Mouse (Mus musculus) adrenal gland, adult 18-20 months (tissue): Measurements from ENCODE around the gene Syn3. TPM values are rescaled to one million over a fixed set of nuclear protein-coding genes. Genes with fewer than 3 reads are reported as not detected.
"Not testable (repeated sequence)": the region's sequence is repeated elsewhere in the genome, so short reads cannot be mapped to it uniquely, and the experiment has no call there.

Source experiments
- DNase-seq, 2 experiments: peaks; one replicate each; pipeline ENCODE4 v3.0.0; 2021 to 2022; ENCODE audit warnings: low spot score in 2 of 2
- total RNA-seq, 2 experiments: library from RNA; stranded (reverse); gene quantifications; 1 replicate in 1 of 2; 2 replicates in 1 of 2; pipeline ENCODE4 v1.2.3; 2021

Gene Syn3
- total RNA-seq, 2 experiments from 2014 or later = 1.6 to 1.9 TPM

DNA sequence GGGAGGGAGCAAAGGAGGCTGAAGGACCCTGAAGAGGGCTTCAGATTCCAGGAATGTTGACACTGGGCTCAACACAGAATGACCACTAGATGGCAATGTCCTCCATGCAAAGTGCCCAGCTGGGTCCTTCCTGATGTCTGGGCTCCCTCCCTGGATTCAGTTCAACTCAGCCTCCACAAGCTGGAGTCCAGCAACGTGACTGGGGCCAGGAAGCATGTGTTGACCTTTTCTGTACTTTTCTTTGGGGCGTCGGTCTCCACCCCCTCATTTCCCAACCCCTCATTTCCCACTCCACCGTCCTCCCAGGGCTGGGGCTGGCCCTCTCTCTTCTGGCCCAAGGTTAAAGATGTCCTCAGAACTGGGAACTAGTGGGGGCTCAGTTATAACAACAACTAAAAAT, 433.8 kb downstream of the Syn3 start:
- peak; percentile 53 to 61 for DNase-seq

DNA sequence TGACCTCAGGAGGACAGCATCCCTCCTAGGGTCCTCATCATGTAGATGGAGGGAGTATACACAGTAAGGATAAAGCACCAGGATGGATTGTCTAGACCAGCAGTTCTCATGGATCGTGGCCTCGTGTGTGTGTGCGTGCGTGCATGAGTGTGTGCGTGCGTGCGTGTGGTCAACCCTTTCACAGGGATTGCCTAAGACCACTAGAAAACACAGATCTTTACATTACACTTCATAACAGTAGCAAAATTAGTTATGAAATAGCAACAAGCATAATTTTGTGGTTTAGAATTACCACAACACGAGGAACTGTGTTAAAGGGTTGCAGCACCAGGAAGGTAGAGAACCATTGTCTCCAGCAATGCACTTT, 435.7 kb downstream of the Syn3 start:
- no peak for DNase-seq

DNA sequence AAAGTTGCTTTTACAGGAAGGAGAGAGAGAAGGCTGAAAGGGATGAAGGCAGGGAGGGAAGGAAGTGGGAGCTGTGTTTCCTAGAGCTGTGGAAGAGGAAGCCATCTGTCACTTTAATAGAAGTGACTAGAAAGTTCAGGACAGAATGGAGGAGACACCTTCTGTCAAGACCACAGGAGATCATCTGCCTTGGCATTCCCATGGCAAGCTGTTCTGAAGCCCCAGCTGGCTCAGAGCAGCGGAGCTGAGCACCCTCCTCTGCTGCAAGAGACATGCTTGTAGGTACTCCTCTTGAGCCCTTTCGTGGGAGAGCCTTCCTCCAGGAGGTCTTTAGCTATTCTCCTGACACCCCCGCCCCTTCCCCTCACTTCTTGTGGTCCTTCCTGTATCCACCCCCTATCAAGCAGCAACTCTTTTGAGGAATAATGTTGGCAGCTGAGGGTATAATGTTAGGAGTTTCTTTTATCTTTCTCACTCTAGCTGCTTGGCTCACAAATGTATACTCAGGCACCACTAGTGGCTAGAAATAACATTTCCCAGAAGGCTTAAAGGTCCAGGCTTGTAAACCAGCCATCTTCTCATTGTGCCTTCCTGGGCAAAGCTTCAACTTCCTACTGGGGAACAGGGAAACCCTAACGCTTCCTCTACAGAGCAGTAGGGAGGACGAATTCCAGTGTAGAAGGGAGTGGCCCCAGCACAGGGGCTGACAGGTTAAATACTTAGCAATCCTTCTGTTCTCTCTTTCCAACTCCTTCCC, 436.3 kb downstream of the Syn3 start:
- DNase-seq = no peak

DNA sequence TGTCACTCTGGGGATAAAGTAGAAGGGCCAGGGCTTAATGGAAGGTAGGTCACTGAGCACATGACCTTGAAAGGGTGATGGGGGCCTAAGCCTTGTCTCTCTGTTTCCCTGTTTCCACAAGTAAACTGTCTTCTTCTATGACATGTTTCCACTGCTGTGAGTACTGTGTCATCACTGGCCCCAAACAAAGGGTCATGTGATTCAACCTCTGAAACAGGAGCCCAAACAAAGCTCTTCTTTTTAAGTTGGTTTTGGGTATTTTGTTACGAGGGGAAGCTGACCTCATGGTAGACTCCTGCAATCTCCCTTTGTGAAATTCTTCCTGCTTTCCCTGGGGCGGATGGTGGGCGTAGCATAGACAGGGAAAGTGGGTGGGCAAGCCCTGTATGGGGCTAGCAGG, 438.4 kb downstream of the Syn3 start:
- no peak for DNase-seq

DNA sequence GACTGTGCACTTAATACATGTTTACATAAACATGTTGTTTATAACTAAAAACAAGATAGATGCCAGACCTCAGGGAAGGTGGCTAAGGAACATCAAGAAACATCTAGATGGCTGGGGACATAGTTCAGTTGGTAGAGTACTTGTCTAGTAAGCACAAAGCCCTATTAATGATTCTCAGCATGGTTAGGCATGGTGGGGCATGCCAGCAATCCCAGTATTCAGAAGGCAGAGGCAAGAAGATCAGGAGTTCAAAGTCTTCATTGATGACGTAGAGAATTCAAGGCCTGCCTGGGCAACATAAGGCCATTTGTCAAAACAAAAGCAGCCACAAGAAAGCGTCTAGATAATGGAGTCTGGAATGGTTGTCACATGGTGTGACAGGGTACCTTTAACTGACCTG, 441.0 kb downstream of the Syn3 start:
- no peak for DNase-seq

DNA sequence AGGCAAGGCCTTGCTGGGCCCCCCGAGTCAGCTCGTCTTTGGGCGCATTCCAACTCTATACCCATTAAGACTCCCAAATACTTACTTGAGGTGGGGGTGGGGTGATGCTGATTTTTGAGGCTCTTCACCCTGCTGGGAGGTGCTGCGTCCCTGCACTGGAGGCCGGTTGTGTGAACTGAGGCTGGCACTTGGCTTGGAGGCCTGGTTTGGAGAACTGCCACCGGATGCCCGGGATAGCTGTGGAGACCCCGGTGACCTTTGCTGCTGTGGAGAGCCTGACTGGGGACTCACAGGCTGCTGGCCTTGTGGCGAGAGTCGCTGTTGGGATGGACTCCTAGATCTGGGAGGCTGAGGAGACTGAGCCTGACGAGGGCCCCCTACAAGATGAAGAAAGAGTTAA, 441.4 kb downstream of the Syn3 start:
- no peak for DNase-seq

DNA sequence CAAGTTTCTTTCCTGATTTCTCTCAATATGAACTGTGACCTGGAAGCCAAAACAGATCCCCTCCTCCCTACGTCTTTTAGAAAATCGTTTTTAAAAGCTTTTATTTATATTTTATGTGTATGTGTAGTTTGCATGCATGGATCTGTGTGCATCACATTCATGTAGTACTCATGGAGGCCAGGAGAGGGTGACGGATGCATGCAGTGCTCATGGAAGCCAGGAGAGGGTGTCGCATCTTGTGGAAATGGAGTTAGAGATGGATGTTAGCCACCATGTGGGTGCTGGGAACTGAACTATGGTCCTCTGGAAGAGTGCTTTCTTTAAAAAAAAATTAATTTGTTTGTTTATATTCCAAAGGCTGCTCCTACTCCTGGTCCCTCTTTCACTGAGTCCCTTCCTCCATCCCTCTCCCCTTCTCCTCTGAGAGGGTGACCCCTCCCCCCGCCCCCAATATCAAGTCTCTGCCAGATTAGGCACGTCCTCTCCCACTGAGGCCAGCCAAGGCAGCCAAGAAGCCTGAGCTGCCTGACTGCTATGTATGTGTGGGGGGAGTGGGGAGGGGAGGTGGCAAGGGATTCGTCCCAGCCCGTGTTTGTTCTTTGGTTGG, 442.3 kb downstream of the Syn3 start:
- no peak for DNase-seq

DNA sequence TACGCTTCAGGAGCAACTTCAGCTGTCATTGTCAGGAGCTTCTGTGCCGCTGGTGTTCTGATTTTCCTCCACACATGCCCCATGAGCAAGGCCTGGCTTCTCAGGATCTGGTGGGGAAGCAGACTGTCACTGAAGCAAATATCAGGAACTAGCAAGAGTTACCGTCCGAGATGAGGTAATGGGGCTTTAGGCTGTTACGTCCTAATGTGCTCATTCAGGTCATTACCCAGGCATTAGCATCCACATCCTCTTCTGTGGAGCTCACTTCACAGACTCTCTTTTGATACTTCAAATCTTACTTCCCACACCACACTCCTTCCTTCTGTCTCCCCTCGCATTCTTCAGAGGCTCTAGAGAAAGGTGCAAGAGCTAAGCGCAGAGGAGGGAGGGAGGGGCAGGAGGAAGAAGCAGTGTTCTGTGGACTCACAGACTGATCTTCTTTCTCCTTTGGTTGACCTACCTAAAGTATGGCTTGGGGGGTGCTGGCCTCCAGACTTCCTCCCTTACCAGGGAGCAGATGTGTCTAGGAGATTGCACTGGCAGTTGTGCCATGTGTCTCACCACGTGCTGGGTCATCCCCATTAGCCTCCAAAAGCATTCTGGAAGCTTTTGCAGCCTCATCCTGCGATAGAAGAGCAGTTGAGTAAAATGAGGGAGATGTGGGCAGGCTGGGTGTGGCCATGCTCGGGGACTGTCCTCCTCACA, 445.7 kb downstream of the Syn3 start:
- no peak for DNase-seq

DNA sequence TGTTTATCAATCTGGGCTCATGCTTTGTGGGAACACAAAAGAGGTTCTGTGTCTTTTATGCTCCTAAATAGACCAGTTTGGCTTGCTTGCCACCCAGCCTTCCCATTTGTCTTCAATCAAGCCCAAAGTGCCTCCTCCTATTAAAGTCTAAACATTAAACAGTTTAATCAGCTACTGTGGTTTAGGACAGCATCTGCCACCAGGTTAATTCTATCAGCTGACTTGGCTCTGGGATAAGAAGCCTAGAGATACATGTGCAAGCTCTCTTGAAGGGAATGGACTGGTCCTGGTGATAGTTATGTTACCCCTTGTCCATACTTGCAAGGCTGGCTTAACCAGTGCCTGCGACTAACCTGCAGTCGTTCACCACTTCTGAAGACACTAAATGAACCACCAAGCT, 448.2 kb downstream of the Syn3 start:
- DNase-seq = no peak

DNA sequence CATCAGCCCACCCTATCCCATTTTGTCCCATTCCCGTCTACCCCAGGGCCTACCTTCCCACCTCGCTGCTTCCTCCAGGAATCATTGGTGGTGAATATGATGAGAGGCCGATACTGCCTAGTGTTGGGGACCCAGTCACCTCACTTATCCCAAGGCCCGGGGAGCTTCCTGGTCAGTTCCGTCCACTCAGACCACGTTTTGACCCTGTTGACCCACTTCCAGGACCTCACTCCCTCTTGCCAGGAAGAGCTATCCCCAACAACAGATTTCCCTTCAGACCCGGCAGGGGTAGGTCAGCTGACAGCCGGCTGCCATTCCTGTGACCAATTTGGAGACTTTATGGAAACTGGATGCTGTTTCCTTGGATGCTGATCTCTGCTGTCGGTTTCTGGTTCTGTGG, 450.9 kb downstream of the Syn3 start:
- no peak for DNase-seq

DNA sequence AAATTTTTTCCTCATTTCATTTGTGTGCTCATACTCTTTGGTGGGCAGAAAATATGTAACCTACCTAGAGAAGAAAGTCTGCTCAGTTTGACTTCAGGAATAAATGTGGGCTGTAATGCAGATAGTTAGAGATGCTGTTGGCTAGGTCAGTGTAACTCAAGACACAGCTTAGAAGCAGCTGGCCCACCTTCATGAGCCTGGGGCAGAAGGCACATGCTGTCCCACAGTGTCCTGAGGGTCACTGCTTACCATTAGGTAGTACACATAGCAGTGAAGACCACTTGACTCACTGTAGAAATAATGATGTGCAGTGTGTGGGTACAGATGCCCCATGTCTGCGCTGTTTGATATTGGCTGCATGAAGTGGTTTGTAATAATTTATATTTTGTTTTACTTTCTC, 452.3 kb downstream of the Syn3 start:
- DNase-seq = no peak

DNA sequence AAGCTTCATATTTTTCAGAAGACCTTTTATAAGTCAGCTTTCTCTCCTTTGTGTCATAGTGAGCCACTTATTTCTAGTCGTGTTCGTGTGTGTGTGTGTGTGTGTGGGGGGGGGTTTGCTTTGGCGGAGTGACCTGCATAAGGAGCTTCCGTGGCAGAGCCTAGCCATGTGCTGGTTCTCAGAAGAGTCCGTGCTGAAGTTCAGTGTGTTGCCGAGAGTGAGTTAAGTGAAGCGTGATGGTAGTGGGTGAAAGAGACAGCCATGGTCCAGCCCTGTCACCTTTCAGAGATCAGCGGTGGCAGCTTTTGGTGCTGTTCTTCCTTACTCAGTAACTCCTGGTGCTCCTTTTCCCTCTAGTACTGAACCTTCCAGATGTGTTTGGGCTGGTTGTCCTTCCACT, 454.6 kb downstream of the Syn3 start:
- DNase-seq = no peak

DNA sequence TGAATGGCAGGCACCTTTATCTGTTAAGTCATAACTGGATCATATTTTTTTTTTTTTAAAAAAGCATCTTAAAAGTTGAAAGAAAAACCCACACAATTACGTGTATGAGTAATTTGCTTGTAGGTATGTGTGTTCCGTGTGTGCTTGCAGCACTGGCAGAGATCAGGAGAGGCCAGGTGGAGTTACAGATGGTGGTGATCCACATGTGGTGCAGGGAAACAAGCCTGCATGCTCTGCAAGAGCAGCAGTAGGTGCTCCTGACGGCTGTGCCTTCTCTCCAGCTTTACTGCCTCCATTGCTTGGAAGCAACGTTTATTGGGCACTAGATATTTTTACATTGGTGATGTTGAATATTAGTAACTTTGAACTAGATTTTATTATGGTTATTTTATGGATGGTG, 455.0 kb downstream of the Syn3 start:
- DNase-seq = no peak

DNA sequence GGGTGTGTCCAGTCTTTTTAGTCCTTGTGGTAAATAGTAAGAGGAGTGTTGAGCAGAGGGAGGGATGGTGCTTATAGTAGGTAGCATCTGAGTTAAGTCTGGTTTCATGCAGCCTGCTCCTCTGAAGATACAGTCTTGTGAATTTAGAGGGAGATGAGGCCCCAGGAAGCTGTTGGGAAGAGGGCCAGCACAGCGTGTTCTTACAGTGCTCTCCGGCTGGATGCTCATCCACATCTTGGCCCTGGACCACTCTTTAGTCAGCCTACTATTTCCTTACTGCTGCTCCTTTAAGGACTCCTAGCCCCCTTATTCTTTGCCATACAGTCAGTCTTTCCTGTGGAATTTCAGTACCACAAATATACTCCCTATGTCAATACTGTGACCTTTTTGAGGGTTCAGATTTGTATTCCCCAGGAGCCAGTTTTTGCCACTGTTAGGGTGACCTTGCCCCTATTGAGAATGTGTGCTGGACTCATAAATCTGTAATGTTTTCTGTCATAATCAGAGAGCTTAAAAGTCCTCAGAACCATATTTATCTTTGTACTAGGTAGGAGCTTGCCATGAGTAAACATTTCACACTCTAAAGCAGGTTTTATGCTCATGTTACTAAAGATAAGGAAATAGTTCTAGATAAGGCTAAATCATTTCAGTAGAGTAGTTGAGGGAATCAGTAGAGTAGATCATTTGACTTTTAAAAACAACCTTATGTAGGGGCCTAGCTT, 464.5 kb downstream of the Syn3 start:
- no peak for DNase-seq

DNA sequence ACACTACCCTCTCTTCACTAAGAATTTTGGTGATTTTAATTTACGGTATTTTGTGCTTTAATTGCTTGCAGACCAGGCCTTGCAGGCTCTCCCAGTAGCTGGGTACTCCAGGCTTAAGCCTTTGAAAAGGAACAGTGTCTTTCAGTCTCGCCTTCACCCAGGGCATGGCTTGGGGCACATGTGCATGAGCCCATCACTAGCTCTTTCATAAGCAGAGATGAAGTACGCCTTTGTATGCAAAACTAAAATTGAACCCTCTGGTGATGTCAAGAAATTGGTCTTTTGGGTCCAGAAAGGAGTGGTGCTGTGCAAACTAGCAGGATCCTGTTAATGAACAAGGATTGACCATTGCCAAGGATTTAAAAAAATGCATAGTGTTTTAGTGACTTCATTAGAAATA, 466.2 kb downstream of the Syn3 start:
- DNase-seq = no peak

DNA sequence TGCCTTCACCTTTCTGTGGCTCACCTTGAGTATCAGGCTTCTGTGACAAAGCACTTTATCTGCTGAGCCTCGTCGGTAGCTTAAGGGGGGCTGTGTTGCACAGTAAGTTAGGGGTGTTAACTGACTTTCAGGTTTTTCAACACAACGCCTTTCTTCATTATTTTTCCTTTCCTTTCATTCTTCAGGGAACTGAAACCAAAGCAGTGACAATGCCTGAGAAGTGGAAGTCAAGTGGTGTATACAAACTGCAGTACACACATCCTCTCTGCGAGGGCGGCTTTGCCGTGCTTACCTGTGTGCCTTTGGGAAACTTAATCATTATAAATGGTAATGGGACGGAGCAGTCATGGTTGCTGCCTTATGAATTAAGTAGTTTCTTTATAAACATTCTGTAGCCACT, 468.0 kb downstream of the Syn3 start:
- no peak for DNase-seq

DNA sequence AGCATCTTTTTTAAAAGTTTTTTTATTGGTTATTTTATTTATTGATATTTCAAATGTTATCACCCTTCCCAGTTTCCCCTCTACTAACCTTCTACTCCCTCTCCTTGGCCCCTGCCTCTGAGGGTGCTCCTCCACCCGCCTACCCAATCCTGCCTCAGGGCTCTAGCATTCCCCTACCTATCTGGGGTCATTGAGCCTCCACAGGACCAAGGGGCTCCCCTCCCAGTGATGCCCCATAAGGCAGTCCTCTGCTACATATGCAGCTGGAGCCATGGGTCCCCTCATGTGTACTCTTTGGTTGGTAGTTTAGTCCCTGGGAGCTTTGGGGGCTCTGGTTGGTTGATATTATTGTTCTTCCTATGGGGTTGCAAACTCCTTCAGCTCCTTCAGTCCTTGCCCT, 471.9 kb downstream of the Syn3 start:
- DNase-seq = not testable (repeated sequence)

DNA sequence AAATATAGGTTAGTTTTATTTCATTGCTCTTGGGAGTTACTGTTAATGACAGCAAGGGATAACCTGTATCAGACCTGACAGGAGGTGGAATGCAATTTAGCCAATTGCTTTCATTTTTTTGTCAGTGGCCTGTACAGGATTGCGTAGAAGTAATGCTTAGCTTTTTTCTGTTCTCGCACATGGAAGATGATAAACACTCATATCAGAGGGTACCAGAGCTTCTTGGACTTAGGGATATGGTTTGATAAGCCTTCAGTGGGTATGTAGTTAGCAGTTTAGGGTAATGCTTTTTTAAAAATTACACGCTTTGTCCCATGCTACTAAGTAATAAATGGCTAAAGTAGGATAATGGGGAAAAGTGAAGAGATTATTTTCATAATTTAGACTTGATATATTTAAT, 472.3 kb downstream of the Syn3 start:
- DNase-seq = no peak

DNA sequence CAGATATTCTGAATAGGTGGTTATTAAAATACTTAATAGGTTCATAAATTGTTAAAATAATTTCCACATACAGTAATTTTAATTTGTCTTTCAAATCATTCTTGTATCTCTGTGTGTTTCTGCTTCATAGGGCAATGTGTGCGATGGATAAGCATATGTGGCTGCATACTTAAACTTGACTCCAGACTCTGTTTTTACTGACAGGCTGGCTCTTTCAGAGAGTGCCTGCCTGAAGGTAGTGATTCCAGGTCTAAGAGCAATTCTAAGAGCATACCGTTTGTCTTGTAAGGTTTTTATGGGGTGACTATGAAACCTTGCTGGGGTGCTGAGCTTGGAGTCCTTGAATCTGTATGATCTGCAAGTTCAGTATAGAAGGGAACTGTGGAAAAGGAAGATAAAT, 472.8 kb downstream of the Syn3 start:
- DNase-seq = no peak

DNA sequence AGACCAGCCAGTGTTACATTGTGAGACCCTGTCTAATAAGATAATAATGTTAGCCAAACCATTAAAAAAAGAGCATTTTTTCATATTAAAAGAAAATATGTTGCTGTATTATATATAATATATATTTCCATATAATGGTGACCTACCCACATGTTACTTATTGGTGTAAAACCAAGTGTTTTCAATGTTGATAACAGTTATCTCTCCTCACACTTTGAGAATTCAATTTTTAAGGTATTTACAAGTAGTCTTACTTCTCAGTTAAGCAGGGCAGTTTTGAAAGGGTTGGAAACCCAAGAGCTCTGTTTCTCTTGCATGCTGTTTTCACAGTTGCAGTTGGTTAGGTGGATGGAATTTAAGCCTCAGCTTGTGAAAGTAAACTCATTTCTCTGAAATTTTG, 475.5 kb downstream of the Syn3 start:
- no peak for DNase-seq

DNA sequence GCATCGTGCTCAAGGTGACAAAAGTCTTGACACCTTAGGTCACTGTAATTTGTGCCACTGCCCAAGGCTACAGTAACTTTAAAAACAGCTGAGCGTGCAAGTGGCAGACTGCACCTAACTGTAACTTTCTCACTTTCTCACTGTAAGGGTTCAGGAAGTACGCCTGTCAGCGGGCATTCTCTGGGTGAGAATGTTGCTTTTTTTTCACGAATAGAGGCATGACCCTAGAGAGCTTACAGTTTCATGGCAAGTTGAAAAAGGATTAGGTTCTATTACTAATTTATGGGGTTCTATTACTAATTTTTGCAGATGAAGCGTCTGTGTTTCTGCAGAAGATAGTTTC, 476.3 kb downstream of the Syn3 start:
- DNase-seq = no peak
